Mouse (Mus musculus): Measurements from ENCODE around the gene Zfp800. TPM values are rescaled to one million over a fixed set of nuclear protein-coding genes. Genes with fewer than 3 reads are reported as not detected.

The Zfp800 gene
- 7.3 and 7.7 TPM in 2 replicates for polyA plus RNA-seq (2012; rRNA removed)

GRCm38 (mm10) chr6:28397681-28398203, at the start of gene Zfp800:
Gene Zfp800 (minus strand): TSS chr6:28398005.

DNA sequence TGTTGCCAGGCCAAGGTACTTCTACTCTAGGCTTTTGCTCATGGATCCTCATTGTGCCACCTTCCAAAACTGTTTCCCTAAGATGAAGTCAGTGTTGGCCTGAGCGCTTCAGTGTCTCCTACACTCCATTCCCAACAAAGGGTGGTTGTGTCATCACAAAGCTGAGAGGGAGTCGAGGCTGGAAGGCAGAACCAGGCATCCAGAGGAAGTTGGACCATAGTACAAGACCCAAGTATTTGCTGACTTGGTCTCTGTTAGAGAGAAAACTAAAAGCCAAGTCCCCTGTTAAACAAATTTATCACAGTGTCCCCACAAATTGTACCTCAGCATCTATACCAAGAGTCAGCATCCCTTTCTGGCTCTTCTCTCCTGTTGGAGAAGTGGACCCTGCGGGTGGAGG, 30.5 kb upstream of the Zfp800 start, which contains the start of gene Gcc1:
Gene Gcc1 (minus strand): TSS at position 101 of the 400 bp plus-strand sequence.

DNA sequence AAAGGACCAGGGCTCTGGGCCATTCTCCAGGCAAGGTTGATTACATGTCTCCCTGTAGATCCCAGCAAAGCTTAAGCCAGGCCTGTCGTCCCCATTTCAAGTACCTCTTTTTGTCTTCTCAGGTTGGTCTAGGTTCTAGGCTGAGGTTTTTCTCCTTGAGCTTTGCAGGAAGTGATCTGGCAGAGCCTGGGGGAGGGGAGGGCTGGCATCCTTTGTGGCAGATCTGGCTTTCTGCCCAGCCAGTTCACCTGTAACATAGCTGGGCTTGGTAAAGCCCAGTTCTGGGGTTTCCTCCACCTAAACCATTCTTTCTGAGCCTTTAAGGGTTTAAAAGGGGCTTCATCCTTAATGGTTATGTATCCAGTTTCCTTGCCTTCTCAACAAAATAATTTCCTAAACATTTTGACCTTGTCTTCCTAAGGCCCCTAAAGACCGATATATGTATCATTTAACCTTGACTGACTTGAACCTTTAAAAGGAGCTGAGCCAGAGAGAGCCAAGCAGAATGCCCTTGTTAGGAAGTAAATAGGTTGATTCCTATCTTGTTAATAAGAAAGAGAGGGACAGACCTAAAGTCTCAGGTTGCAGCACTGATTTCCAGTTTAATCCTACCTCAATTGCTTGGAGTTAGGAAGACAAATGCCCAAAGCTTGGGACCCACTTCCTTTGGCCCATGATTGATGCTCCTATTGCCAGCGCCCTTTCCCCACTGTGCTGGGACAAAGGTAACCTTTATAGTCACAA, 29.5 kb upstream of the Zfp800 start, which contains the start of gene Fscn3:
Gene Fscn3 (plus strand): TSS at position 694 of the 744 bp plus-strand sequence.

DNA sequence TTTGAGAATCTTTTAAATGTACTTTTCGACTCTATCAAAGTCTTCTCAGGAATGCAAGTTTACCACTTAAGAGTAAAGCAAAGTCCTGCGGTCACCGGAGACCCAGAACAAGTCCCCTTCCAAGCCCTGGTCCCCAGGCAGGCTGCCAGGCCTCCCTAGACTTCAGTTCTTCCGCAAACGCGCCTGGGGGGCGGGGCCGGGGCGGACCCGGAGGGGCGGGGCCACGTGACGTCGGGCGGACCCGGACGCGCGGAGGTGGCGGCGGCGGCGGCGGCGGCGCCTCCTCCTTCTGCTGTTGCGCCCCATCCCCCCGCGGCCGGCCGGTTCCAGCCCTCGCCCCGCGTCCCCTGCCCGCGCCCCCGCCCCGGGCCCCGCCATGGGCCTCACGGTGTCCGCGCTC, 25.5 kb upstream of the Zfp800 start, which contains the start of gene Arf5:
Gene Arf5 (plus strand): TSS at position 248 of the 400 bp plus-strand sequence.

Other genes starting within 250 kb of the Zfp800 start
- gene Arf5, start 25.6 kb upstream of the Zfp800 start, polyA plus RNA-seq (2012; rRNA removed) = 342 and 357 TPM in 2 replicates
- gene Fscn3, start 29.8 kb upstream of the Zfp800 start, polyA plus RNA-seq (2012; rRNA removed) = 0.05 and 0.11 TPM in 2 replicates
- gene Gcc1, start 30.4 kb upstream of the Zfp800 start, polyA plus RNA-seq (2012; rRNA removed) = 8.4 and 9.3 TPM in 2 replicates
- 0.07 and 0.19 TPM in 2 replicates for gene Pax4, start 51.3 kb upstream of the Zfp800 start, polyA plus RNA-seq (2012; rRNA removed)
- 65.3 and 80.5 TPM in 2 replicates for gene Snd1, start 77.1 kb upstream of the Zfp800 start, polyA plus RNA-seq (2012; rRNA removed)

Data from central nervous system, embryonic 14 days (tissue).